Mouse (Mus musculus): ENCODE measurements around the gene Stk10.

DNA sequence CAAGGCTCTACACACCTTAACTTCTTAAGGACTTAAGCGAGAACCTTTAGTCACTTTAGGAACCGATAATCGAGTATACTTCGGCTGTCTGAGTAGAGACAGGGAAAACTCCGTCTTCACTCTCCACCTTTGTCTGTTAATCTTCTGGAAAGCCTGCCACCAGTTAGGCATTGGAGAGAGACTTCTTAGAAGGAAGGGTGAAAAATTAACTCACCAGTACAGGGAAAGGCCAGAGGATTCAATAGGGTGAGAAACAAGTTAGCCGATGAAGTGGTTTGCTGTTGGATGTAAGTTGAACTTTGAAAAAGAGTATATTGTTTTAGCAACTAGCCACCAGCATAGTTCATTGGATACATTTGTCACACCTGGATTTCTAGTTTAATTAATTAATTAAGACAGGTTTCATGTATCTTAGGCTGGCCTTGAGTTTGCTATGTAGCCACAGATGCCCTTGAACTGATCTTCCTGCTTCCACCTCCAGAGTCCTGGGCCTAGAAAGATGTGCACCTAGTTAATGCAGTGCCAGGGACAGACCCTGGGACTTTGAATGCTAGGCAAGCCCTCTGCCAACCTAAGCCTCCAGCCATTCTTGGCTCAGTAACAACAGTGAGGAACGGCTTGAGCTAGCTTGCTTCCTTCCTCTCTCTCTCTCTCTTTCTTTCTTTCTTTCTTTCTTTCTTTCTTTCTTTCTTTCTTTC lies 117.9 kb downstream of the Stk10 start:
- TF ChIP-seq CTCF (IDR thresholded peaks at IDR 0.05; ENCODE audit: low read depth, low read length) (no peak), EP300 (IDR thresholded peaks at IDR 0.05; ENCODE audit: insufficient read depth, low read depth, low read length) (no peak)
